Mouse (Mus musculus): ENCODE measurements around the gene Zfp541.

The Zfp541 gene

DNA sequence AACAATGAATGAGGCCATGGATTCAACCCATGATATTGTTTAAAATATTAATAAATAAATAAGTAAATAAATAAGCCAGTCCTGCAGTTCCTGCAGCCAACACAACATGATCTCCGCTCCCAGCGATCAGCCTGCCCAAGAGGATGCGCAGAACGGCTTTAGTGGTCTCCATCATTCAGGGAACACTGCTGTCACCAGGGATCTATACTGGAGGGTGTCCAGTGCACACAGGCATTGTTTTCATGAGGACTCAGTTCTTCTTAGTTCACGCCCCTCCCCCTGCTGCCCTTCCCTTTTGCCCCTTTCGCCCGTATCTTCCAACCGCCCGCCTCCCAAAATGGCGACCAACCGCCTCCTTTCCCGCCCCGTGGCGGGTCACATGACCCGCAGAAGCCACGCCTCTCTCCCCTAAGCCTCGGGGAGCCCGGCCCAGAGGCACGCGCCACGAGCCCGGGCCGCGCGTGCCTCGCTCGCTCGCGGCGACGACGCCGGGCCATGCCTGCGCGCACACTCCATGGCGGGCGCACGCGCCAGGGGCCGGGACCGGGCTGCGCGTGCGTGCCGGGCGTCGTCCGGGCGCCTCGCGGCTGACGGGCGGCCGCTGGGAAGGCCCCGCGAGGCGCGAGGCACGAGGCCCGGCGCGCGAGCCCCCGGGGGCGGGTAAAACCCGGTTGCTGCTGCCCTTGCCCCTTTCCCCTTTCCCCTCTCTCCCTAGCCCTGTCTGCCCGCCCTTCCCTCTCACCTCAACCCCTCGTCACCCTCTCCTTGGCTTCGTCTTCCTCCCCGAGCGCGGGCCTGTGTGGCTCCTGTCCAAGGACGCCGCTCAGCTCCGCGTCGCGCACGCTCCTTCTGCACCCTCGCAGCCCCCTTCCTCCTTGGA lies at the start of gene Zfp541:
Zfp541 (plus strand) TSS at position 596 of the 880 bp plus-strand sequence.
- in situ Hi-C loops (cut with MboI, MseI) = loop anchor here (5.0 kb wide), 1 partner anchor 79 kb away; no protein-coding TSS in a partner anchor

DNA sequence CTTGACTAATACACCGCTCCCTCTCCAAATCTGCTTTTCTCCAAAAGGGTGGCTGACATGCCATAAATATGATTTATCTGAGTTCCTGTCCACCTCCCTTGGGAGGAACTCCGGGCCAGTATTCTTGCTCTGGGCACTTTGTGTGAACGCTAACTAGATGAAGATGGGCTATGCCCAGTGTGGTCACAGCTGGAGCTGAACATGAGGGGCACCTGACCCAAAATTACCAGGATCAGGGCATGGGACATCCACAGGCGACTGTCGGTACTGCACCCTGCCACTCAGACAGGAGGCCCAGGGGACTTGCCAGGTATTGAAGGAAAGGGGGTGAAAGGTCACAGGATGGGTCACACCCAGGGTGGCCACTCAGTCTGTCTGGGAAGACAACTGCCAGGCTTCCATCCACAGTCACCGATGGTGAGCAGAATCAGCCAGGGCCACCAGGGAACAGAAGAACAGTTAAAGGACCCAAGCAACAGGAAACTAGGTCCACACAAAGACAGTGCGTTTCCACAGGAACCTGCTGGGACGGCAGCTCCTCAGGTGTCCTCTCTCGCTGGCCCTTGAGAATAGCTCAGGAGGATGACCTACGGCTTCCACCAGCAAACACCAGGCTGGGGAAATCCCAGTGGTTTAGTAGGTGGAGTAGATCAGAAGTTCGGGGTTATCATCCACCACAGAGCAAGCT lies 48.9 kb upstream of the Zfp541 start:
- in situ Hi-C loops (cut with MboI, MseI) = no loop called here

DNA sequence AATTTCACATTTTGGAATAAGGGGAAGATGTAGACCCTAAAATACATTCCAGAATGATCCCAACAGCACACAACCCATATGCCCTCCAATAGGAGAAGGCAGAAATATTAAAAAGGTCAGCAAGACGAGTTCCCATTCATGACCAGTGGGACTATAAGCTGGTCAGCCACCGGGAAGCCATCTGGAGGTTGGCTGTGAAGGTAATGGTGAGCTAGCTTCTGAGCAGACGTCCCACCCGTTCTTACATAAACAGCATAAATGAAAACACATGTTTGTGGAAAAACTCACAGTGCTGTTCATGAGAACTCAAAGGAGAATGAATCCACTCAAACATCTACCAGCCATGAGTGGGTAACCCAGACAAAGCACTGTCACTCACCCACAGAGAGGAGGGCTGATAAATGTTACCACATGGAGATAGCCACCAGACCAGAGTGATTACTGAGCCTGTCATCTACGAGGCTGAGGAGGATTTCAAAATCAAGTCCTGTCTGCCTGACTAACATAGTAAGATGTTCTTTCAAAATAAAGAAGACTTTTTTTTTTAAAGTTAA lies 47.8 kb upstream of the Zfp541 start:
- in situ Hi-C loops (cut with MboI, MseI) = no loop called here

DNA sequence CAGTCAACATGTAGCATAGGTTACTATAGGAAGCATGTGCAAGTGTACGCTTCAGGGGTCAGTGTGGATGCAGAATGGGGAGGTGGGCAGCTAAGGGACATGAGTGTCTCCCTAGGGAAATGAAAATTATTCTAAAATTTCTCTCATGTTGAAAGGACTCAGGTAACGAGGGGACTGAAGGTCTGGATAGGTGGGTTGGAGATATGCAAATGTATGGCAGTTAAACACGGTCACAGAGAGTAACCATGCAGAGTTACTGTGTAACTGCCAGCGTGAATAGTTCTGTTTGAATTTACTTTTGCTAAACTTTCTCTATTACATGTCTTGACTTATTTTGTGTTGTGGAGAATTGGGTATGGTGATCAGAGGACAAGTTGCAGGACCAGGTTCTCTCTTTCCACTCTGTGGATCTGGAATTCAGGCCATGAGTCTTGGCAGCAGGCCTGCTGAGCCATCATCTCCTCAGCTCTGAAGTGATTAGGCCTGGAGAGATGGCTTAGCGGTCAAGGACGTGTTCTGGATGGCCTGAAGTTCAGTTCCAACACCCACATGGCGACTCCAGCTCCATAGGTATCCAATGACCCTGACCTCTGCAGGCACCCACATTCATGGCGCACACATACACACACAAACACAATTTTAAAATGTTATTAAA lies 47.0 kb upstream of the Zfp541 start:
- in situ Hi-C loops (cut with MboI, MseI) = no loop called here

DNA sequence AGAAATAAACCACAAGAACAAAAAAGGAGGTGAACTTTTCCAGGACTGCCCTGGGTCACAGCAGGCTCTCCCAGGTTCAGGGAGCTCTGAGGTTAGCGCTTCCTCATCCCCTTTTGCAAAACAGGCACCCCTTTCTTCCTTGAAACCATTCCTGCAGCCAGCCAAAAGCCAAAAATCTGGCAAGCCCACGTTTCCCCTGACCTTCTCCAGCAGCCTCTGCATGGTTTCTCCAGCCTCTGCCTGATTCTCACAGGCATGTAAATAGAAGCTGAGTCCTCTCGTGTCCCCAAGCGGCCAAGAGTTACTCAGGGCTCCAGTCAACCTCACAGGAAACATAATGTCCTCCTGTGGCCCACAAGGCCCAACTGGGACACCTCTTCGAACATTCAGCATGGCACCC lies 46.2 kb upstream of the Zfp541 start:
- in situ Hi-C loops (cut with MboI, MseI) = no loop called here

DNA sequence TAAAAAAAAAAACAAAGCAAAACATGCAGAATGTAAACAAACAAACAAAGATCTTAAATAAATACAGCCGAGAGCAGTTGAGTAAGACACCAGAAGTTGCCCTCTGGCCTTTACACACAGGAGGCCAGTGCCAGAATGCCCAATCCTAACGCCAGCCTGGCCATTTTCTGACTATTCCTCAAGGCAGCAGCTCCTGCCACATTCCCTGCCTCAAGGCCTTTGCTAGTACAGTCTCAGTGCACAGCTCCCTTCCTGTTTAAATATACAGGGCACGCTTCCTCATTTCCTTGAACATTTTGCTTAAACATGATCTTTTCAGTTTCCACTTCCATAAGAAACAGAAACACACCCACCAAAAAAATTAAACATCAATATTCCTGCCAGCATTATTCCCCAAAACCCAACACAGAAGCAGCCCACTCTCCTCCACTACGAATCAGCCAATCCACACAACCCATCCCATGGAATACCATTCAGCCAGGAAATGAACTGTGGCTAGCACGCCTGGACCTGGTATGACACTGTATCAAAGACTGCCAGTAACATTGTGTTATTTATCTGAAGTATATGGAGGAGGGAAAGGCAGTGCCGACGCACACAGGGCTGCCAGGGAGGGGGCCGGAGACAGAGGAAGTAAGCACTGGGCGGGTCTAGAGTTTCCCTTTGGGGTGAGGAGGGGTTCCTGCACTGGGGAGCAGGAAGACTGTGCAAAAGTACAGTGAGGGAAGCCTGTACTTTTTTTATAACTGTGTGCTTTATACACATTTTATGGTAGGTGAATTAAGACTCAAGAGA lies 43.4 kb upstream of the Zfp541 start:
- in situ Hi-C loops (cut with MboI, MseI) = no loop called here

DNA sequence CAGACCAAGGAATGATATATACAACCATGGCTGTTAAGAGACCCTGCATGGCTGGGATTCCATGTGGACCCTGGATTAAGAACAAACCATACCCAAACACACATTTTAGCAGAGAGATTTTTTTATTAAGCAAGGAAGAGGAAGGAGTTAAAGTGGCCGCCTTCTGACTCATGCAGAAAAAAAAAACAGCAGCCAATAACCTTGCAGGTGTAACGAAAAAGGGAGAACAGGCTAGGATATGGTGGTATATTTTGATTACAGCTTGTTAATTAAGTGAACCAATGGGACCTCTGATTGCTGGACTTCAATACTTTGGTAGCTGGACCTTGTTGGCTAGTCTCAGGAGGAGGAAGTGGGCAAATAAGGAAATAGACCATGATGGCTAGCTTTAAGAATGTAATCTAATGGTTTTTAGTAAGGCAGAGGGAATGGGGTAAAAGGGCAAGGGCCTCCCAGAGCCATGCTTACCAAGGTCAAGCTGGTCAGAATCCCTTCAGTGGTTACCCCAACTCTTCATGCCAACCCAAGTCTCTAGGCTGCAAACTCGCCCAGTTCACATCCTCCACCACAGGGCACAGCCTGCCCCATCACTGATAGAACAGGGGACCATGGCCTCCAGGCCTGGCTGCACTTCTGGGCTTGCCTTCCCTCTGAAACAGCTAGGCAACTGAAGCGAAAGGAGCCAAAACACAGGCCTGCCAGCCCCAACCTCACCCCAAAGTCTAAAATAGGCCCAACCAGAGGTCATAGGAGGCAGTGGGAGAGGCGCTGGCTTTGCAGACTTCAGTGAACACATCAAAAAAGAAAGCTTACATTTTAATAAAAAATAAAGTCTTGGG lies 42.1 kb upstream of the Zfp541 start:
- in situ Hi-C loops (cut with MboI, MseI) = no loop called here

DNA sequence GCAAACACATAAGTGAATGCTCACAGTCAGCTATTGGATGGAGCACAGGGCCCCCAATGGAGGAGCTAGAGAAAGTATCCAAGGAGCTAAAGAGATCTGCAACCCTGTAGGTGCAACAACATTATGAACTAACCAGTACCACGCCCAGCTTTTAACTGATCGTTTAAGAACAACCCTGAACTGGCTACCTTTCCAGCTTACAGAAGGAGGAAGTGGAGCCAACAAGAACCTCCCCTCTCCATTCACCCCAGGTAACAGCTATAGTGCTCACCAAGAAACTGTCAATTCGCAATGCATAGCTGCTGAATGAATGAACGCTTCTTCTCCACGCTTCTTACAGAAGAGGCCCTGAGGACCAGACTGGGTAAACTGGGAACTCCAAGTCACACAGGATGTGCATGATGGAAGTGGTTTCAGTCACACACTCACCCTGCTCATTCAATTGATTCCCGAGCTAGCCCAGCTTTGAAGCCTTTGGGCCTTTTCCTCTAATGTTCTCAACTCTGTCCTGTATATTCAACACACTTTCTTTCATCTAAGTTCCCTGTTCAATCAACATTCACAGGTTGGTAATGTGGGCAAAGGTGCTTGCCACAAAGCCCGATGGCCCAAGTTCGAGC lies 36.9 kb upstream of the Zfp541 start:
- in situ Hi-C loops (cut with MboI, MseI) = no loop called here

DNA sequence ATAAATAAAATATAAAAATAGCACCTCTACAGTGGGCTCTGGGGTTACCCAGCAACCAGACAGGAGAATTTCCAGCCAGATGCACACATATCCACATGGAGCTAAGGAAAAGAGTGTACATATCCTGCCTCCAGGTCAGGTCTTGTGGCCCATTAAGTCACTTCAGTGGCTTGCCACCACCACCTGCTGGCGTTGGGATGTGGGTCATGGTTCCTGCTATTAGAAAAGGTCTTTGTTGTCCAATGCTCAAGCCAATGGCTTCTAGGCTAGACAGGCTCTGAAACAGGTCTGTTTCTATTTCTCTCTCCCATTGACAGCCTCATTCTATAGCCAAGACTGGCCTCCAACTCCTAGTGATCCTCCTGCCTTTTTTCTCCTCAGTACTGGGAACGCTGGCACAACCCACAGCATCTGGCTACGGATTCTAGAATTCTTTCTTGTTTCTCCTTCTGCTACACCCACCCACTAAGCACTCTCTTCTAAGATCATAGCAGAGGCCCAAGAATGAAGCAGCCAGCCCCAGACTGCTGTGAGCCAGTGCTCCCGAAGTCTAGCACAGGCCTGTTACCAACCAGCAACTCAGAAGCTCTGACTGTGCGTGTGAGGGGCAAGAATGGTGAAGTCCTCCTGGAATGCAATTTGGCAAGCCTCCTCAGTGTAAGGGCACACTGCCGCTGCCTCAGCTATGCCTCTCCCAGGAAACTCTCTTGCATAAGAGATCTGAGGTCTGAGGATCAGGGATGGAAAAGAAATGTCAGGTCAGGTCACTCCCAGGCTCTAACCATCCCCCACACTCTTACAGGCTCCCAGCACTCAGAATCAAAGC lies 33.3 kb upstream of the Zfp541 start:
- in situ Hi-C loops (cut with MboI, MseI) = no loop called here

DNA sequence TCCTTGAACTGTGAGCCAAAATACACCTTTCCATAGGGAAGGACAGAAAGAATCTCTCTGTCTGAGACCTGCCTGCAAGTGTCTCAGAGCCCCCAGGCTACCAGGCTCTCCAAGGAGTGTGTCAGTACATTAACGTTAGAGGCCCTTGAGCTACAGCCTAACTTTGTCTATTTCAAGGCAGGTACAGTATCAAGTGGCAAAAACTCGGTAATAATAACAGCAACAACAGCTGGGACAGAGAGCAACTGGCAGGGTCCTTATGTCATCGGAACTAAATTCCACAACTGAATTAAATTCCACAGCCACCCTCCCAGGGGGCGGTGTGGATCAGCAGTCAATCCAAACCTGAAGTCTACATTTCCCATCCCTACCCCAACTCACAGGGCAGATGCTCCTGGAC lies 30.5 kb upstream of the Zfp541 start:
- in situ Hi-C loops (cut with MboI, MseI) = no loop called here

DNA sequence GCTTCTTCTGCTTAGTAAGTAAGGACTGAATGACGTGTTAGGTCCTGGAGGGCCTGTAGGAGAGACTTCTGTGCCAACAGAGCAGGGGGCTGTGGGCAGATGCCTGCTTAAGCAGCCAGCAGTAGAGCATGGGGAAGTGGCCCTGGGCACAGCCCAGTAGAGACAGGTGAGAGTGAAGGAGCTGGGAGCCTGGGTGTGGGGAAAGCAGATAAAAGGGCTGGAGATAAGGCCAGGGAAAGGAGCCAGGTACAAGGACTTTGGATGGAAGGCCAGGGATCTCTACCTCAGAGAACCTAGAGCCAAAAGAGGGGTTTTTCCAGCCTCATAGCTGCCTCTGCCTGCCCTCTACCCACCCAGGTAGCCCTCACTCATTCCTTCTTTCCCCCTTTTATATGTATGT lies 28.6 kb upstream of the Zfp541 start:
- in situ Hi-C loops (cut with MboI, MseI) = no loop called here

DNA sequence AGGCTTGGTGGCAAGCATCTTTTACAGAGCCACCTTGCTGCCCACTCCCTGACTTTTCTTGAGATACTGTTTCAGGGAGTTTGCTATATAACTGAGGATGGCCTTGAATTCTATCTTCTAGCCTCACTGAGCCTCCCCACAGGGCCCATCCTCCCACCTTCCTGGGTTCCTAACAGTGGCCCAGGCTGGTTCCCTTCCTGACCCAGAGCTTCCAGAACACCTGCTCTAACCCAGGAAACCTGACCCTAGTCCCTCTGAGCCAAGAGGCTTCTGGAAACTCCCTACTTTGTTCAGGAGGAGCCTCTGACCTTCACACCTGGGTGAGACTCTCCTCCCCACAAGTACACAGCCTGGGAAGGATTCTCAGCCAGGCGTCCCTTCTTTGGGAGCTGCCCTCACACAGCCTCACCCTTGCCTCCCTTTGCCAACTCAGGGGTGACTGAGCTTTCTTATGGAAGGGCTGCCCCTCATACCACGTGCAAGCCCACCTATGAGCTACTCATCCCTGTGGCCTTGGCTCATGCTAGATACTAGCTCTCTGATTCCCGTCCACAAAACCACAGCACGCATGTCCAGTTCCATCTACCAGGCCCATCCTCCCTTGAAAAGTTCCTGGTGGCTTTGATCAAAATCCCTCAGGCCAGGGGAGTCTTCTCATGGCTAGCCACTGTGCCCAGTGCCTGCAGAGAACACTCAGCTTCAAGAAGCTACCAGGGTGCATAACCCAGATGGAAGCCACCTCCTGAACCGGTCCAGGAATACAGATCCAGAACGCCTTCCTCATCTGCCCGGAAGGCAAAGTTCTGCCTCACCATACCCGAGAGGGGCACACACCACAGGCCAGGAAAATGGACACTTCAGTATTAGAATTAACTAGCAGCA lies 27.8 kb upstream of the Zfp541 start:
- in situ Hi-C loops (cut with MboI, MseI) = no loop called here

DNA sequence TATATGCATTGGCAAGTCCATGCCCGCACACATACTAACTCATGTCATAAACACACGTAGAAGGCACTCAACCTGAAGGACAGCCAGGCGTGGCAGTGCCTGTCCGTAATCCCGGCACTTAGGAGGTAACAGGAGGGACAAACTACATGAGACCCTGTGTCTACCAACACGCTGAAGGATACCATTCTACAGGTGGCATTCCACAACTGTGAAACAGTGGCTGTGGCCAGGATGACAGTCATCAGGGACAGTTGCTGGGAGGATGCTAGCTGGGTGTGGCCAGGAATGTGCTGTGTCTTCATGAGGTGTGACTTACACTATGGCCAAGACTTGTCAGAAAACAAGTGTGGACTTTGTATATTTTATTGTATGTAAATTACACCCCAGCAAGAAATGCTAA lies 24.6 kb upstream of the Zfp541 start:
- in situ Hi-C loops (cut with MboI, MseI) = no loop called here

DNA sequence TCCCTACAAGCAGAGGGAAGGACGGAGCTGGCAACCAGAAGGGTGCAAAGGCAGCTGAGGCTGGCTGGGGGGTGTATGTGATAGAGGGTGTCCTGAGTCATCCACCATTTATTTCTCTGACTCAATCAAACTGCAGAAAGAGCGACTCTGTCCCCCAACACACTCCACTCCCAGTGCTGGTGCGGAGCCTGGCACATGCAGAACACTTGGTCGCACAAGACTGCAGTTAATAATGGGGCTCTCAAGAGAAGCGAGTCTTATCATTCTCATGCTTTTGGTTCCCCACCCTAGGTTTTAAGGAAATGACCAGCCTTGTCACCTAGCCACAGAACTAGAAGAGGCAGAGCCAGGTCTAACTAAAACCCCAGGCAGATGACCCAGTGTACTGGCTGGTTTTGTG lies 22.3 kb upstream of the Zfp541 start:
- in situ Hi-C loops (cut with MboI, MseI) = no loop called here

DNA sequence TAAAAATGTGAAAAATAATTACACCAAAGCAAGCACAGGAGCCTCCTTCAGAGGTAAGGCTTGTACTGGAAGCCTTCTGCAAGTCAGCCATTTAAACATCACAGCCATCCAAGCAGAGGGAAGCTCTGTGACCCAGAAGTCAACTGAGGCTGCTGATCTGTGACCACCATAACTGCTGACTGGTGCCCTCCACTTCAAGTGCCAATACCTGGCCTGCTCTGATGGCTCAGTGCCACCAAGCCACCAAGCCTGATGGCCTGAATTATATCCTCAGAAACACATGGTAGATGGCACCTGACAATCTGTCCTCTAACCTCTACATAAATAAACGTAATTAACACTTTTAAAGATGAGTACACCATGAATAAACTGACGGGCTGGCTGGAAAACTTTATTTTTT lies 20.4 kb upstream of the Zfp541 start:
- in situ Hi-C loops (cut with MboI, MseI) = no loop called here

DNA sequence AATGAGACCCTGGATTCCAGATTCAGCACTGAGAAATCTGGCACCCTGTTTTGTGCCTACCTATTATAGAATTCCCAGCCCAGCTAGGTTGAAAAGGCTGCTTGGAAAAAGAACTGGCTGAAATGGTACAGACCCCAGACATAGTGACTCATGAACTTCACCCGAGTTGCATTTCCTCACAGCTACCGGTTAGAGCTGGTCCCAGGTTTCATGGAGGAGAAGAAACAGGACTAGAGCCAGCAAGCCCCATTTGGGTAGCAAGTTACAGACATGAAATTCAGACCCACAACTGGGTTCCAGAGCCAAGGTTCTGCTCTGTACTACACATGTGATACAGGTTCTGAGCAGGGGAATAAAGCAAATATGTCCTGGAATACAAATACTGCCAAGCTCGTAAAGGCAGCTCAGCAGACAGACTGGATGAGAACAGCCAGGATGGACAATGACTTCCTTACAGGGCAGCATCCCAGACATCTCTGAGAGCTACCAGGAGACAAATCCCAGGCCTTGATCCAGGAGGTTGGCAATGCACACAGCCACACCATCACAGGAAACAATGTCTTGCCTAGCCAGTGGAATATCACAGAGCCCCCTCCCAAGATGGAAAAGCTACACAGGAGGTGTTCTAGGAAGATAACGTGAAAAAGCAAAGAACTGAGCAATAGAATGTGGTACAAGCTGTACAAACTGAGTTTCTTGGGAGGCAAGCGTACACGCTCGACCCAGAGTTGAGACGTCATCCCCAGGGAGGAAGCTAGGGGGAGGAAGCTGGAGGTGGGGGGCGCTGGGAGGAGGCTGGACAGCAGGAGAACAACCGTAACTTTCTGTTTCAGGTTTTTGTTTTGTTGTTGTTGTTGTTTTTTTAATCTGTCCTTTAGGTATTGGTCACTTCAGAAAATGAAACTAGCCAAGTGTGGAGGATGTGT lies 18.5 kb upstream of the Zfp541 start:
- in situ Hi-C loops (cut with MboI, MseI) = no loop called here

DNA sequence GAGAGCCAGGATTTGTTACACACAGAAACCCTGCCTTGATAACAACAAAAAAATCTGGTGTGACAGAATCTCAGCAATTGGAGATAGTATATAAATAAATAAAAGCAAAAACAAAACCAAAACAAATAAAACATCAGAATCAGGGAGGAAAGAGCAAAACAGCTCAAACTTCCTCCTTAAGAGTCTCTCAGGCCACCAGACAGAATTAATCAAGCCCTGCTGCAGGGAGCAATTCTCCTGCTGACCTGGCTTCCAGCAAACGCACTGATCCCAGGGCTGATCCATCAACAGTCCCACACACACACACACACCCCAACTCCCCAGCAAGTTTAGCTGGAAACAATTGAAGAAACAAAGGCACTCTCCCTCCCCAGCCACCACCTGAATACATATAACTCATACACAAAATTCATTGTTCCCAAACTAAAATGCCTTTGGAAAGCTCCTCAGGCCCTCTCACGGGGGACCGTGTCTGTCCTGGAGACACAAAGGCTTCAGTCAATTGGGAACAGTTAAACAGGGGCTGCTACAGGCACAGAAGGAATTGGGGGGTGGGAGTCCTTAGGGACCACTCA lies 17.7 kb upstream of the Zfp541 start:
- in situ Hi-C loops (cut with MboI, MseI) = no loop called here

All from regulatory T cell (primary cell).